Mouse (Mus musculus): ENCODE measurements around the gene Mgat4b. TPM values are rescaled to one million over a fixed set of nuclear protein-coding genes. Genes with fewer than 3 reads are reported as not detected.

Mgat4b gene
- total RNA-seq, 2 experiments from 2014 or later = 31.2 to 35.0 TPM

DNA sequence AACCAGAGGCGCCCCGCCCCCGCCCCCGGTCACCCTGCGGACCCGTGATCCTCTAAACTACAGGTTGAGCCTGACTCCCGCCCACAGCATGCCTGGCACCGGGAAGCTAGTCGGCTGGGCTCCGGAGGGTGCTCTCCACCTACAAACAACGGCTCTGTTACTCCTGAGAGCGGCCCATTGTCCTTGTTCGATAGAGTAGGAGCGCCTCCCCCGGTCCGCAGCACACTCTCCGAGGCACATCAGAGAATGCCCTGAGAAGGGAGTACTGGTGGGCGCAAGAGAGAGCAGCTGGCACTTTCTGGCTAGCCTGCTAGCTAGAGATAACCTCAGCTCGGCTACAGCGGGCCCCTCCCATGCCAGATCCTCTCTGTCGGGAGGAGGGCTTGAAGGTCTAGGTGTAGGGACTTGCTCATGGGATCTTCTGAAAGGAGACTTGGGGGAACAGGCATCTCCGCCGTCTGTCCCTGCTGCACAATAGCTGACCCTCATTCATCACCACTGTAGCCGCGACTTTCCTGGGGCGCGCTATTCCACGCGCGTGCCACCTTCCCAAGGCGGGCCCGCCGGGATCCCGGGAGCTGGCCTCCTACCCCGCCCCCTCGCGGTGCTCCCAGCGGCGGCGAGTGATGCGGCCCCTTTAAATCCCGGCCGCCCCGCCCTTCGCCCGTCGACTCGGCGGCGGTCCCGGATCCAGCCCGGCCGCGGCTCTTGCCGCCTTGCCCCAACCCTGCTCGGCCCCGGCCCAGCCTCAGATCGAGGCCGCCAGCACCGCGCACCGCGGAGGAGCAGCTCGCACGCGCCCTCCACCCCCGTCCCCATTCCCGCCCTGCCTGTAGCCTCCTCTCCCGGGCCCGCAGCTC is 14.2 kb downstream of the Mgat4b start:
- DNase-seq = peak; percentile 87

DNA sequence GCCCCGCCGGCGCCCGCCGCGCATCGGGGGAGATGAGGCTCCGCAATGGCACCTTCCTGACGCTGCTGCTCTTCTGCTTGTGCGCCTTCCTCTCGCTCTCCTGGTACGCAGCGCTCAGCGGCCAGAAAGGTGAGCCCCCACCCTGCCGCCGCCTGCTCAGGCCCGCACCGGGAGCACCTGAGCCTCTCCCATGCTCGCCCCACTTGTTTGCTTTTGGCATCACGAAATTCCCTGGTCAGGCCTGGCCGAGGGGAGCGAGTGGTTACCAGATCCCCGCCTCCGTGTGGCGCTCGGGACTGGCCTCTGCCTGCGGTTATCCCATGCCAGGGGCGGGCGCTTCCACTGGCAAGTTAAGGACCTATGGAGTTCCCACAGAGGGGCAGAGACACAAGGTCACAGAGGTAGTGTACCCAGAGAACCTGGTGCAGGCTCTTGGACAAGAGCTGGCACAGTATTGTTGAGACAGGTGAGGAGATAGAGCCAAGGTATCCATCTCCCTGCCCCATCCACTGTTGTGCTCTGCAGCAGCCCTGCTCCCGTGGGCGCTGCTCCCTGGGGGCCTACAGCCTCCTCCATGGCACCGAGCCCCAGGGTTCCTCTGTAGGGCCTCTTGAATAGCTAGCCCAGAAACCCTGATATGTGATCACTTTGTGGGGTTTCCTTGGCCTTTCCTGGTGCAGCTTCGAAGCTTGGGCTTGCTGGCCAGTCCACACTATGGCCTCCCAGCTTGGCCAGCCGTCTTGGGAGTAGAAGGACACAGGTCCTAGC is 15.1 kb downstream of the Mgat4b start:
- peak; percentile 50 for DNase-seq

DNA sequence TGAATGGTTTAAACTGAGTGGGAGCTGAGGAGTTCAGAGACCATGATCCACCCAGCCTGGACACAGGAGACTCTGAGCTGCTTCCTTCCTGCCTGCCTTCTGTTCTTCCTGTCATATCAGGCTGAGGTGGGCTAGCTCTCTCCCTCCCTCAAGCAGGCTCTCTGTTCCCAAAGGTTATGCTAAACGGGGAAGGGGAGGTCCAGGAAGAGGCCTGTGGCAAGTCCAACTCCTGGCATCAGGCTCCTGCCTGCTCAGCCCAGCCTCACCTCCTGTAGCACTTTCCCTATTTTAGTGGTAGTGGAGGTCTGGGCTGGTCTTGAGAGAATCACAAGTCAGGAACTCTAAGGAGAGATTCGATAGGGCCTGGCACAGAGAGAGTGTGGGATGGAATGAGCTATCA is 15.7 kb downstream of the Mgat4b start:
- no peak for DNase-seq

DNA sequence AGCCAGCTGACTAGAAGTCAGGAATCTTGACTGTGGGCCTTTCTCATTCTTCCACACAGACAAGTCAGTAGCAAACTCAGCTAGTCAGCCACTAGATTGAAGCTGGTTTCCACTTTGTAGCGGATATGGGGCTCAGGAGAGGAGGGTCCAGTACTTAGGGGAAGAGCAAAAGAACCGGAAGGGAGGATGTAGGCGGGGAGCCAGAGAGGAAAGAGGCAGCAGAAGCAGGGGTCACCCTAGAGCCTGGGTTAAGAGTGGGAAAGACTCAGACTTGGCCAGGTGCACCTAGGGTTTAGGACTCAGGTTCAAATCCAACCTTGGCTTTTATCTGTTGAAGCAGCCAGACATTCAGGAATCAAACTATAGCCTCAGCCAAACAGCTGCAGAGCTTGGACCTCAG is 16.5 kb downstream of the Mgat4b start:
- DNase-seq = no peak

GRCm38 (mm10) chr11:50227736-50228135 is 17.0 kb downstream of the Mgat4b start:
- DNase-seq = no peak

DNA sequence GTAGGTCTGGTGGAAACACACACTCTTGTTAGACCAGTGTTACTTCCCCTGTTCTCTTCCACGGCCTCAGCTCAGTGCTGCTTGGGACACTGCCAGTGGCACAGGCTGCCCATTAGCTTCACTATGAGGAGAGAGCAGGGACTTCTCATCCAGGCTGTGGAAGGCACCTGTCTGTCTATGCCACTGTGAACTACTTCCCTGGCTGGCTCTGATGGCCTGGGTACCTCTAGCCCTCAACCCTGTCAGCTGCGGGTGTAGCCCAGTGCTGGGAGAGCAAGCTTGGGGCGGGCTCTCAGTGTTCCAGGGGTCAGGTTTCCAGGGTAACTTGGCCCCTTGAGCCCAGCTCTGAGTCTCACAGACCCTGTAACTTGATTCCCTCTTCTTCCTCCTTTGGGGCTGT is 18.1 kb downstream of the Mgat4b start:
- no peak for DNase-seq

DNA sequence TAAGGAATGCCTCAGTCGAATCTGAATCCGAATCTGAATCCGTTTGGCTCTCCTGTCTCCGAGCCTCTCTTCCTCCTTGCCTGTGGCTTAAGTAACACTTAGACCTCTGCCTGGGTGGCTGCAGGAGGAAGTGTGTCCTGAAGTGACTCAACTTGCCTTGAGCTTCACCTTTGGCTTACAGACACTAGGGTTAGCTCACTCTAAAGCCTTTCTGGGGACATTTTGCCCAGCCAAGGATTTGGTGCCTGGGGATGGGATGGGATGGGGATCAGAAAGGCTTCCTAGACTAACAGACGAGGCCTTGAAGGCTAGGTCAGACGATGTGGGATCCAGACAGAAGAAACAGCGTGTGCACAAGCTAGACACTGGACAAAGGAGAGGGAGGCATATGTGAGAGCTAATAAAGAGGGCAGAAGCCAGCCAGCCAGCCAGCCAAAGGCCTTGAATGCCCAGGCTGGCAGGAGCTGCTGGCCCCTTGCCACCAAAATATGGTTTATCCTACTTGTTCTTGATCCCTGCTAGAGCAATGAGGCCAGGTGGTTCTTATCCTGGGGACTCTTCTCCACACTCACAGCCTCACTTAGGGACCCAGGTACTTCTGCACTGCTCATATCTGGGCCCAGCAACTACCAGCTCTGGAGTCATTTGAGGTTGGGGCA is 18.7 kb downstream of the Mgat4b start:
- DNase-seq = no peak

GRCm38 (mm10) chr11:50230481-50231304 is 20.0 kb downstream of the Mgat4b start:
- DNase-seq = no peak

- no peak for DNase-seq
Measured at GRCm38 (mm10) chr11:50231411-50231810, 20.7 kb downstream of the Mgat4b start.

DNA sequence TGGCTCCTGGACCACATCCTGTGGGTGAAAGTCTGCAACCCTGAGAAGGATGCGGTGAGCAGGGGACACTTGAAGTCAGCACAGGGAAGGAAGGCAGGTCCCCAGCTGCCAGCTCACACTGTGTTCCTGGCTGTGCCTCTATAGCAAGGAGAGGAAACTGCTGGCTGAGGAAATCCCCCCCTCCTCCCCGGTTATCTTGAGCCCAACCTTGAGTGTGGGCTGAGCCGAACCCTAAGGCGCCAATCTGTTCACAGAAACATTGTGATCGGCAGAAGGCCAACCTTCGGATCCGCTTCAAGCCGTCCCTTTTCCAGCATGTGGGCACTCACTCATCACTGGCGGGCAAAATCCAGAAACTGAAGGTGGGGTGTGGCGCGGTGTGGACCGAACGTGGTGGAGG is 22.3 kb downstream of the Mgat4b start:
- DNase-seq = no peak

- DNase-seq = no peak
Measured at GRCm38 (mm10) chr11:50233993-50234392, 23.3 kb downstream of the Mgat4b start.

DNA sequence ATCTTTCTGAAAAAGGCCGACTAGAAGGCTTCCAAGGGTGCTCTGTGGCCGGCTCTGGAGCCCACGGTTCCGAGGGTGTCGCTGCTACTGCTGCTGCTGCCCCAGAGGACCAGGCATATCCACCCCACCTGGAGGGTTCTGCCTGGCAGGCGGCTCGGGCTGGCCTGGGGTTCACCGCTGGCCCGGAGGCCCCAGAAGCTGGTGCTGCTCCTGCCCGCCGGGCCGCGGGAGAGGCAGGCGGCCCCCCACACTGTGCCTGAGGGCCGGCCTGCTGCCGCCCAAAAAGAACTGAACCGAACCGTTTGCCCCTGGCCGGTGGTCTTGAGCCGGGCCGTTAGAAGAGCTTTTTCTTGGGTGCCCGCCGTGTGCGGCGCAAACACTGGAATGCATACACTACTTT is 23.9 kb downstream of the Mgat4b start:
- no peak for DNase-seq

DNA sequence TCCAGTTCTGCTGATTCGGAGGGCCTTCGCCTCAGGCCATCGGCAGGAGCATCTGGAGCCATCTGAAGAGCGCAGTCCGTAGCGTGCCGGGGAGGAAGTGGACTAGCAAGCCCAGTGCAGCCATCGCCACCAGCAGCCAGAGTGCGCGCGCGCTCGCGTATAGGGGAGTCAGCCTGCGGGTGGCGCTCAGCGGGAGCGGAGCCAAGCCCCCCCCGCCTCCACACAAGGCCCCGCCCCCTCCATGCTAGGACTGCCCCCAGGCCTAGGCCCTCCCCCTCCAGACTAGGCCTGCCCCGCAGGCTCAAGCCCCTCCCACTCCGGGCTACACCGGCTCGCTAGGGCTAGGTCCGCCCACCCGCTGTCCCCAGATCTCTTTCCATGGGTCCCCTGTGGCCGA is 25.8 kb downstream of the Mgat4b start:
- DNase-seq = peak; percentile 93

GRCm38 (mm10) chr11:50236937-50237835 is 26.5 kb downstream of the Mgat4b start:
- no peak for DNase-seq

DNA sequence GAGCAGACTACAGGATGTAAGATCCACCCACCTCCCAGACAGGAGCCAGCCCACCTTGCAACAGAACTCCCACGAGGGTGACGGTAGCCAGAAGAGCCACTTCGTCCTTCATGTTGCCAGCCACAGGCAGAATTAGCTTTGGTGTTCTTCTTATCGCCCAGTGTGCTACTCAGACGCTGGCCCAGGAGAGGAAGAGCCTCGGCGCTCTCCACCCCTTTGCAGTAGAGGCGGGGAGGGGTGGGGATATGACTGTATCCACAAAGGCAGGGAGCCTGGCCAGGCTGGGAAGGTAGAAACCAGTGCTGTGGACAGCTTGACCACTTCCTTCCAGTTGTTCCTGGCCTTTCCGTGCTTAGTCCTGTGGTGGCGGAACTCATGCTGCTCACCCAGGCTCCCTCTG is 27.6 kb downstream of the Mgat4b start, which contains the start of gene Ltc4s:
TSS of gene Ltc4s (minus strand) at position 293 of the 400 bp plus-strand sequence.
- DNase-seq = no peak

DNA sequence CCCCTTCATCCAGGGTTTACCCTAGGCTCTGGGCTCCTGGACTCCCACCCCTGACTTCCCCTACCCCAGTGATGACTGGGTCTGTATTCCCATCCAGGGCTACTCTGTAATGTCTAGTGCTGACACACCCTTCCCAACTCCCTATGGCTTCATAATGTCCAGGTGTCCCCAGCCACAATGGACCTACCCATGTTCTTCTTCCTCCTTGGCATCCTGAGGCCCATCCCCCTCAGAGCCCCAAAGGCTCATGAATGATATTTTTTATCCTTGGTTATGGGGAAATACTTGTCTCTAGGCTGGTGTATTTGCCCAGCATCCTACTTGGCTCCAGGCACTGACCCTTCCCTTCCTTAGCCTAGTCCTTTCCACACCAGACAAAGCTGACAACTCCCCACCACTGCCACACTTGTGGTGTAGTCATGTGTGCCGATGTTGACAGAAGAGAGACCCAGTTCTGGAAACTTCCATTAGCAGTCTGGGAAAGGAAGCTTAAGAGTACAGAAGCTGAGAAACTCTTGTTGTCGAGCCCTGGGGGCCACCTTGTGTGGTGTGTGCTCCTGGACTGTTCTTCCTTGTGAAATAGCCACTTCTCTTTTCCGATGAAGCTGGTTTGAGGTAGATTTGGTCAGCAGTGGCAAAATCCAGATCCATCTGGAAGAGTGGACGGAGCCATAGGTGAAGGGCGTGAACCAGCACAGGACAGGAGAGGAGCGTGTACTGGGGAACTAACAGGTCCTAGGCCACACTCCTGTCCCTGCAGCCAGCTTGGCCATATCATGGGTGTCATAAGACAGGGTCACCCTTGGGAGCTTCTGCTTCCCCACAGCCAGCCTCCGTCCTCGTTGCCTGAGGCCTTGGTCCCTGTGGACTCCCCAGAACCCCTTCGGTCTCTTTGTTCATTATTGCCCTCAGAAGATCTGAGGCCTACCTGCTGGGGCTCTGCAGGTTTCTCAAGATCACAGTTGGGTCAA is 28.4 kb downstream of the Mgat4b start:
- no peak for DNase-seq

DNA sequence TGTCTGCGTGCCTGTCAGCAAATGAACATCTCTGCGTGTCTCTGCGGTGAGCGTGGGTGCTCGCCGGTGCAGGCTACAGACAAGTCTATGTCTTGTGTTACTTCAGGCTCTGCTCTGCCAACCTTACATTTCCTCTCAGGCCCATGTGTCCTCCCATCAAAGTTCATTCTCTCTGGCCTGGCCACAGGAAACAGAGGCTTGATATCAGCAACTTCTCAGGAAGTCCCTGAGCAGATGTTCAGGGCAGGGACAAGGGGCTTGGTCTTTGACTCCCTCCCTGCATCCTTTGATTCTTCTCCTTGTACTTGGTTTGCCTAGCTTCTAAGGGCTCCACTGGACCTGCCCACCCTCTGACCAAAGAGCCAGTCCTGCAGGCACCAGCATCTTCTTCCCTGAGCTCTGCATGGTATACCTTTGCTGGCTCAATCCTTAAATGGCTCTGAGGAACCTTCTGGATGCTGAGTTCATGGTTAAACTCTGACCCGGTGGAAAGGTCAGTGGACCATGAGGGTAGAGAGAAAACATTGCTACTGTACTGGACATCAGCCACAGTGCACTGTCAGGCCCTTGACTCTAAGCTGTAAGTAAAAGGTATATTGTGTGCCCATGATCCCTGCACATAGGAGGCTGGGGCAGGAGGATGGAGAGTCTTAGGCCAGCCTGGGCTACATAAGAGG is 29.7 kb downstream of the Mgat4b start:
- DNase-seq = no peak

GRCm38 (mm10) chr11:50243926-50244325 is 33.2 kb downstream of the Mgat4b start:
- DNase-seq = no peak

DNA sequence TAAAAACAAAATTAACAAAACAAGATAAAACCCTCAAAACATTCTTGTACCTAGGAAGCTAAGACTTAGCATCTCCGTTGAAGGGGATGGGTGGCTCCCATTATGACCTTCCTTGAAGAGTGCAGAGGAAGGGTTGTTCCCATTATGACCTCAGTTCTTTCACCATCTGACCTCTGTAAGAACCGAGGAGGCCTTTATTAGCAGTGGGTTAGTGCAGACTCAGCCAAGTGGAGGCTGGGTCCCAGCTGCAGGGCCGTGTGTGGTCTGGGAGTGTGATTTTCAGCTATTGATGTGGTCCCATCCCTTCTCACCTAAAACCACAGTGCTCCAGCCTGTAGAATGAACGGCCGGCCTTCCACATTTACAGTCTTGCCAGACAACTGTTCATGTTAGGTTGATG is 34.6 kb downstream of the Mgat4b start:
- DNase-seq = no peak

All from gastrocnemius, postnatal 10 days (tissue).